Mouse (Mus musculus) lung, embryonic 16.5 days (tissue): ENCODE data around the gene Rps6kc1. TPM values are rescaled to one million over a fixed set of nuclear protein-coding genes. Genes with fewer than 3 reads are reported as not detected.

ENCODE experiments used
- ATAC-seq: fragments of 200-750 bp; cut with Nextera tagmentation; 2 replicates; pipeline ENCODE4 v1.8.0; 2017; ENCODE audit warnings: low read depth, mild to moderate bottlenecking, moderate library complexity
- H3K27ac ChIP-seq: fragments of 300-500 bp; sonication (generic); 2 replicates; pipeline ENCODE4 v1.5.1; 2014; ENCODE audit warnings: mild to moderate bottlenecking, control low read depth, low read length
- H3K27me3 ChIP-seq: fragments of 300-500 bp; sonication (generic); 2 replicates; pipeline ENCODE4 v1.6.1; 2014; ENCODE audit warnings: low read depth, low read length, mixed read lengths; ENCODE audit not compliant: control insufficient read depth, insufficient read depth
- H3K36me3 ChIP-seq: fragments of 300-500 bp; sonication (generic); 2 replicates; pipeline ENCODE4 v1.6.1; 2014; ENCODE audit warnings: low read length; ENCODE audit not compliant: control insufficient read depth, insufficient read depth
- H3K4me1 ChIP-seq: fragments of 300-500 bp; sonication (generic); replicated peaks from 2 replicates; pipeline ENCODE4 v1.6.1; 2014; ENCODE audit warnings: low read length, mixed read lengths; ENCODE audit not compliant: control insufficient read depth, insufficient read depth
- H3K4me2 ChIP-seq: fragments of 300-500 bp; sonication (generic); 2 replicates; pipeline ENCODE4 v1.6.1; 2014; ENCODE audit warnings: low read depth, low read length, control low read depth
- H3K4me3 ChIP-seq: fragments of 300-500 bp; sonication (generic); 2 replicates; pipeline ENCODE4 v1.5.1; 2014; ENCODE audit warnings: mild to moderate bottlenecking, low read length, control low read depth
- H3K9ac ChIP-seq: fragments of 300-500 bp; sonication (generic); 2 replicates; pipeline ENCODE4 v1.6.1; 2014; ENCODE audit warnings: low read length, control low read depth
- H3K9me3 ChIP-seq: fragments of 300-500 bp; sonication (generic); 2 replicates; pipeline ENCODE4 v1.6.1; 2016; ENCODE audit warnings: low read length; ENCODE audit not compliant: control insufficient read depth
- WGBS: fragments of 180-500 bp; shearing (Covaris S2); extraction: QIAGEN DNeasy Blood & Tissue Kit; methylation state at CpG from one replicate; pipeline ENCODE4 v1.1.7; 2014; 5-methylcytosine and 5-hydroxymethylcytosine counted together
- polyA plus RNA-seq: library from polyadenylated mRNA; unstranded; fragments of >200 nt; fragmentation: Nextera tagmentation; extraction: Ambion mirVana; gene quantifications from 2 replicates; pipeline ENCODE4 v1.2.1, GENCODE M21; 2015

Rps6kc1 gene
- polyA plus RNA-seq, 1 experiment from 2014 or later: 15.5 TPM

DNA sequence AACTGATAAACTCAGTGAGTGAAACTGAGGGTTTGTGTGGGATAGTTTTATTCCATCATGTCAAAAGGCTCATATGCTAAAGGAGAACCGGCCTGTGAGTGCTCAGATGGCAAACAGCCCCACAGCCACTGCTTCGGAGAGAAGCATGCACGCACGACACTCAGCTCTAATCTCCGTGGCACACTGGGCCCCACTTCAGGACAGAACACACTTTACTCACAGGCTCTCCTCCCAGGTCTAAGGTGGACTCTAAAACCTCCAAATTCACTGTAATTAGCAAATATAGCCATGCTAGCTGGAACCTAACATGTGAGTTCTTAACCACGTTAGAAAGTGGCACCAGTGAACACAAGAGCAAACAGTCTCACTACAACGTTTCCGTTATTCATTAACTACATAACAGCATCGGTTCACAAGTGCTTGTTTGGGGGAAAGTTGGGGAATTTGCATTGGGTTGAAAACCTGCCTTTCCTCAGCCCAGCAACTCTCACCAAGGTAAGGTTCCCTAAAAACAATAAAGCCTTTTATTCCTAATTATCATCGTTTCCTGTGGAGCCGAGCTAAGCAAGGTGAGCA lies 114.0 kb downstream of the Rps6kc1 start:
- H3K36me3 ChIP-seq: peaks cover 9% of the 10 kb centered on the region
- WGBS: 52% methylated on average over 11 of the region's 11 CpGs
- ATAC-seq: peak; percentile 17; the same call in 1 of the 2 replicates
- H3K4me2 ChIP-seq: no peak overlapping the region
- no peak overlapping the region for H3K4me3 ChIP-seq
- no peaks in the 10 kb centered on the region for H3K9me3 ChIP-seq
- H3K27ac ChIP-seq: no peak overlapping the region
- no peaks in the 10 kb centered on the region for H3K27me3 ChIP-seq
- peaks cover 6% of the 10 kb centered on the region for H3K4me1 ChIP-seq
- H3K9ac ChIP-seq: no peak overlapping the region

DNA sequence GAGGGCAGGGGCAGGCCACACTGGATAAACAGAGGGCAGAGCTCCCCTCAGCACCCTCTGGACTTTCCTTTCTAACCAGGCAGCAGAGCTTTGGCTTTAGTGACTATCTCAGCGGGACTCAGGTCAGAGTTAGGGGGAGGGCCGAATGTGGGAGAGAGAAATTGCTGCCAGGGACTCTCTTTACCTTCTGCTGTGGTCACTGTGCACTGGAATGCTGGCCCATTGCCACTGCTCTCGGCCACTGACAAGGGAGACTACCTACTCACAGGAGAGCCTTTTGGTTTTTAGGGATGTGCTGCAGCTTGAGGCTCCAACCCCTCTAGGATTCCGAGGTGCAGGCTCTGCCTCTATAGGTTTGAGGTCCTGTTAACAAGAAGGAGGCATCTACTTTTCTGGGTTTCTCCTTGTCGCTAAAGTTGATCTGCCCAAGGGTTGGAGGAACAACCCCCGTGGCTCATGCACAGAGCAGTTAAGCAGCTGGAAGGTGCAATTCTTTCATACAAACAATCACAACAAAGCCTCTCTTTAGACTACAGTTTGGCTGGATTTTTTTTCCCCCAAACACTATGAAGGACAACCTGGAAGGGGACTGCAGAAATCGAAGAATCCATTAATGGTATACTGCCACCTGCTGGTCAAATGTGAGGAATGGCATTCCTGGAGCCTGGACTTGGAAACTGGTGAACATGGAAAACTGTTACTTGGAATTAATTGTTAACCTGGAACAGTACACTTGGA lies 114.7 kb downstream of the Rps6kc1 start:
- no peaks in the 10 kb centered on the region for H3K9me3 ChIP-seq
- peak; percentile 41; the same call in 1 of the 2 replicates for ATAC-seq
- no peak overlapping the region for H3K9ac ChIP-seq
- H3K27ac ChIP-seq: no peak overlapping the region
- H3K4me2 ChIP-seq: no peak overlapping the region
- peaks cover 9% of the 10 kb centered on the region for H3K36me3 ChIP-seq
- H3K4me1 ChIP-seq: peaks cover 6% of the 10 kb centered on the region
- no peak overlapping the region for H3K4me3 ChIP-seq
- H3K27me3 ChIP-seq: no peaks in the 10 kb centered on the region
- WGBS: 34% methylated on average over 7 of the region's 7 CpGs

DNA sequence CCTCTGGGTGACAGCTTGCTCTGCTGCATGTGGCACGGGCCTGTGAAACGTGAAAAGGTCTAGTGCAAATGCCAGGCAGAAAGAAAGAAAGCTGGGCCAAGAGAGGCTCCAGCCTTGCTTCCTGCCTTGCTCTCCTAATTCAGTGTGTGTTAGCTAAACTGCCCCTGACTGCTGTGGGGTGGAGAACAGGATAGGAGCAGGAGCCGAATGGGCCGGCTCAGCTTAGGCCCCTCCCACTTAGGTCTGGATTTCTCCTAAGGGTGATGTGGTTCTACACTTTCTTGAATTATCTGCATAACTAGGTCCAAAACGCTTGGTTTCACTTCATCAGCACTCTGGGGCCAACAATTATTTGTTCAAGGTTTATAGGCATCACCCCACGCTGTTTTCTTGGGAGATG lies 119.9 kb downstream of the Rps6kc1 start:
- H3K9ac ChIP-seq: no peak overlapping the region
- WGBS: 70% methylated on average over 6 of the region's 6 CpGs
- H3K4me1 ChIP-seq: peaks cover 1% of the 10 kb centered on the region
- no peak overlapping the region for H3K4me3 ChIP-seq
- no peak overlapping the region for H3K4me2 ChIP-seq
- no peaks in the 10 kb centered on the region for H3K9me3 ChIP-seq
- H3K27ac ChIP-seq: no peak overlapping the region
- no peaks in the 10 kb centered on the region for H3K36me3 ChIP-seq
- no peaks in the 10 kb centered on the region for H3K27me3 ChIP-seq
- ATAC-seq: no peak

DNA sequence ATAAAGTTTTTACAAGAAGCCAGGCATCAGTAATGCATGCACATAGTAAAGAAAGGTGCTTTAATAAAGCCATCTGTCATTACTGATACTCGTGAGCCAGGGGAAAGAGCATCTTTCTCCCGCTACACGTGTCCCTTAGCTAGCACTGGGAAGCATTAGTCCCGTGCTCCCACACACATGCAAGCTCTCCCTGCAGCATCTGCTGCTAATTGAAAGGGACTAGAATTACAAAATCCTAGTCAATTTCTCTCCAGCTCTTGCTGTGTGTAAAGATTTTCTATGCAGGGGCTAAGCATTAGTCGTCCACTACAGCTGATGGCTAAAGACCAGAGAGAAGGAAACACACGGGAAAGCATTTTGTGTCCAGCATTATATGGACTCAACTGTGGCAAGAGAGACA lies 120.8 kb downstream of the Rps6kc1 start:
- Histone ChIP-seq H3K4me2 (no peak overlapping the region), H3K9ac (no peak overlapping the region), H3K27ac (no peak overlapping the region), H3K27me3 (no peaks in the 10 kb centered on the region), H3K4me3 (no peak overlapping the region), H3K36me3 (no peaks in the 10 kb centered on the region), H3K4me1 (no peaks in the 10 kb centered on the region), H3K9me3 (no peaks in the 10 kb centered on the region)
- no peak for ATAC-seq
- WGBS: 81% methylated on average over 6 of the region's 6 CpGs

DNA sequence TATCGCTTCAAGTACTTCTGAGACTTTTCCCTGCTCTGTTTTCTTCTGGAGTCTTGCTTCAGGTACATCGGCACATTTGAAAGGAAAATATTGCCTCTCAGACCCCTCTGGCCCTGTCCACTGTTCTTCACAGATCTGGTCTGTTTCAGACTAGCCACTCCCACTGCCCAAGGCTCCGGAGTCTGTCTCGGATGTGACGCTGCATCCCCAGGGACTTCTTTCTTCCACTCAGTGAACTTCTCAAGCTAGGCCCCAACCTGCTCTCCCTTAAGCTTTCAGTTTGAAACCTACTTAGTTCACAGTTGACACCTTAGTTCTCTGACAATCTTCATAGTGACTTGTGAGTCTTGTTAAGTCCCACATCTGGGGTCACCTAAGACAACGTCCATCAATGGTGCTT lies 133.9 kb downstream of the Rps6kc1 start:
- no peak overlapping the region for H3K4me2 ChIP-seq
- H3K4me1 ChIP-seq: no peaks in the 10 kb centered on the region
- 78% methylated on average over 6 of the region's 6 CpGs for WGBS
- H3K27me3 ChIP-seq: no peaks in the 10 kb centered on the region
- no peaks in the 10 kb centered on the region for H3K9me3 ChIP-seq
- no peak overlapping the region for H3K9ac ChIP-seq
- ATAC-seq: no peak
- H3K4me3 ChIP-seq: no peak overlapping the region
- no peak overlapping the region for H3K27ac ChIP-seq
- peaks cover 3% of the 10 kb centered on the region for H3K36me3 ChIP-seq

DNA sequence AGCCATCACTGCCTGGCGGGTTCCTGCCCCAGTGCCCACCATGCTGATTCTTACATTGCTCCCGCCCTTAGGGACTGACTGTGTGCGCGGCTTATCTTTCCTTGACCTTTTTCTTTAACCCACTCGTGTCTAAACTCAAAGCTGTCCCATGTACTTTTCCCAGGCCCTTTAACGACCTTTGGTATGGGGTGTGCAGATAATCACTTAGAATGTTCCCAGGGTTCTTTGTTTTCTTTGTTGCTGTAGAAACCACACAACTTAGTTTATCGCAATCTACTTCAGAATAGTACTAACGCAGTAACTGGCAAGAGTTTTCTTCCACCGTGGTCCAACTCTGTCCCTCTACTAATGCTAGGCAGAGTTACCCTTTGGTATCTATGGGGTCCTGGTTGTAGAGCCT lies 135.3 kb downstream of the Rps6kc1 start:
- no peak overlapping the region for H3K4me3 ChIP-seq
- H3K27me3 ChIP-seq: no peaks in the 10 kb centered on the region
- H3K27ac ChIP-seq: no peak overlapping the region
- ATAC-seq: no peak
- H3K9me3 ChIP-seq: no peaks in the 10 kb centered on the region
- no peak overlapping the region for H3K9ac ChIP-seq
- H3K4me1 ChIP-seq: peaks cover 5% of the 10 kb centered on the region; the same call in 1 of the 2 replicates
- no peak overlapping the region for H3K4me2 ChIP-seq
- no peaks in the 10 kb centered on the region; the same call in none of the 2 replicates for H3K36me3 ChIP-seq
- 77% methylated on average over 9 of the region's 9 CpGs for WGBS

DNA sequence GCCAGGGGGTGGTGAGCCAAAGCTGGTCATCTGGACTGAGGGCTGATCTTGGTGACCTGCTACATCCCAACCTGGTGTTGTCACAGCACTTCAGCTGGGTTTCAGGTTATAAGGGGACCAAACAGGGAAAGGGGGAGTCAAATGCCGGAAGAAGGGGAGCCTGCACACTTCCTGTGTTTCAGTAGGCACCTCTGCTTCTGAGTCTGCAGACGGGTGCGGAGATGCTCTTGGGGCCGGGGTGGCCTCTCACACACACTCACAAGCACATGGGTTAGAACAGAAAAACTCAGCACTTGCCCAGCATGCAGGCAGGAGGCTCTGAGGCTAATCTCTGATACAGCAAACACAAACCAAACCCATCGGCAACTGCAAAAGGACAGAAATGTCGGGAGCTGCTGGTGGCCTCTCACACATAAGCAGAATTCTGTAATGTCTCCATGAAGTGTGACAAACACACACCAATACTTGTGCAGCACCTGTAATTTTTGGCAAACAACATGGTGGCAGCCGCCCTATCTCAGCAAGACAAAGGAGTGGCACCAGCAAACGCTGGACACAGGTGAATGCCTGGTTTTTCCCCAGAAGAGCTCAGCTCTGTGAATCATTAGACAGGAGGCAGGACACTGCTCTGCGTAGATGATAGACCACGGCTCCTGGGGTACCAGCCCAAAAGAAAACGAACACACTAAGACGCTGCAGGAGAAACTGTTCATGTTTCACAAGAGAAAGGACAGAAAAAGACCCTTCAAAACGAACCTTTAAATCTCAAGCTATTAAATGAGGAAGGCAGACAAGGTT lies 139.3 kb downstream of the Rps6kc1 start:
- H3K27ac ChIP-seq: no peak overlapping the region
- WGBS: 61% methylated on average over 13 of the region's 13 CpGs

DNA sequence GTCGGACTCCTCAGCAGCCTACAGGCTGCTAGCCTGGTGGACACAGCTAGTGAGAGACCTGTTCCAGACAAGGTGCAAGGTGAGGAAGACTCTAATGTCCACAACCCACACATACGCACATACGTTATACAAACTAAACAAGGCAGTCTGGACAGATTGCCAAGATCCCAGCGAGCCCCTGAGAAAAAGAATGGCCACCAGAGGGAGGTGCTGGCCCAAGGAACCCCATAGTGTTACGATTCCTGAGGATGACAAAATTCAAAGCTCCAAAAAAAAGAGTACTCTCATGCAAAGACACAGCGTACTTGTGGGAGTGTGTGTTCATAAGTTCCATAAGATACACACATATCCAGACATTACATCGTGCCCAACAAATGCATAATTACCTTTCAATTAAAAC lies 141.8 kb downstream of the Rps6kc1 start:
- peaks cover 7% of the 10 kb centered on the region; the same call in 1 of the 2 replicates for H3K4me1 ChIP-seq
- WGBS: 69% methylated on average over 7 of the region's 7 CpGs
- H3K9ac ChIP-seq: no peak overlapping the region
- no peak for ATAC-seq
- H3K27ac ChIP-seq: no peak overlapping the region
- peaks cover 4% of the 10 kb centered on the region; the same call in 1 of the 2 replicates for H3K9me3 ChIP-seq
- no peaks in the 10 kb centered on the region for H3K27me3 ChIP-seq
- no peaks in the 10 kb centered on the region for H3K36me3 ChIP-seq
- no peak overlapping the region for H3K4me3 ChIP-seq
- no peak overlapping the region for H3K4me2 ChIP-seq

More for the DNA sequence above, 139.3 kb downstream of the Rps6kc1 start:
- Histone ChIP-seq H3K36me3 (no peaks in the 10 kb centered on the region), H3K9ac (no peak overlapping the region), H3K4me1 (peaks cover 7% of the 10 kb centered on the region; the same call in 1 of the 2 replicates), H3K9me3 (no peaks in the 10 kb centered on the region), H3K4me3 (no peak overlapping the region), H3K4me2 (no peak overlapping the region), H3K27me3 (no peaks in the 10 kb centered on the region)
- no peak for ATAC-seq

DNA sequence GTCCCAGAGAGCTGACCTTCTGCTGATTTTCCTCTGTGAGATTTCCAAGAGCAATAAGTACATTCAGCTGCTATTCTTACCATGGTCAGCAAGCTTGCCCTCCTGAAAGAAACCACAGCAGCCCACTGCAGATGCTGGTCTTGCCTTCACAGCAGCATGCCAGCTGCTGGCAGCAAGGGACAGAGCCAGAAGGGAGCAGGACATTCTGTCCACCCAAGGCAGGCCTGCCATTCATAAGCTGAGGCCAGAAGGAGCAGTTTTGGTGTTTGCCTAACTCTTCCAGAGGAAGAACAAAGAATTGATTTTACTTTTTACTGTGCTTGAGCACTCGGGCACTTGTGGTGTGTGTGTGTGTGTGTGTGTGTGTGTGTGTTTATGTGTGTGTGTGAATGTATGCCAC lies 143.3 kb downstream of the Rps6kc1 start:
- H3K4me2 ChIP-seq: no peak overlapping the region
- H3K27me3 ChIP-seq: no peaks in the 10 kb centered on the region
- H3K27ac ChIP-seq: no peak overlapping the region
- H3K4me1 ChIP-seq: peaks cover 7% of the 10 kb centered on the region; the same call in 1 of the 2 replicates
- no peak overlapping the region for H3K9ac ChIP-seq
- H3K9me3 ChIP-seq: peaks cover 4% of the 10 kb centered on the region; the same call in 1 of the 2 replicates
- H3K4me3 ChIP-seq: no peak overlapping the region
- 27% methylated on average over 1 of the region's 1 CpGs for WGBS
- no peaks in the 10 kb centered on the region for H3K36me3 ChIP-seq
- no peak for ATAC-seq
